Mouse (Mus musculus): ENCODE data around the gene Unc93b1. TPM values are rescaled to one million over a fixed set of nuclear protein-coding genes. Genes with fewer than 3 reads are reported as not detected.
"Not testable (repeated sequence)": the region's sequence is repeated elsewhere in the genome, so short reads cannot be mapped to it uniquely, and the experiment has no call there.

The Unc93b1 gene
- polyA plus RNA-seq, 1 experiment from 2014 or later, result 19.8 TPM

DNA sequence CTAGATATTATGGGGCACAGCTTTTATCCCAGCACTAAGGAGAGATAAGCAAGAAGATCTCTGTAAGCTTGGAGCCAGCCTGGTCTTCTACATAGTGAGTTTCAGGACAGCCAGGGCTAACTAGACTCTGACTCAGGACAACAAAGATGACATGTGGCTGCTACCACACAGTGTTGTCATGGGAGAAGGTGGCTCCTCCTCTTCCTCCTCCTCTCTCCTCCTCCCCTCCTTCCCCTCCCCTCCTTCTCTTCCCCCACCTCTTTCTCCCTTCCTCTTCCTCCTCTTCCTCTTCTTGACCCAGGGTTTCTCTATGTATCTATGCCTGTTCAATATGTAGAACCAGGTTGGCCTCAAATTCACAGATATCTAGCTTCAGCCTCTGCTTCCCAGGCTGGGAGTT lies 16.5 kb downstream of the Unc93b1 start:
- H3K4me1 ChIP-seq (ENCODE audit: control insufficient read depth, insufficient read depth, low read length), result peaks cover 2% of the 10 kb centered on the region; the same call in 1 of the 2 replicates
- ATAC-seq (replicated peaks; ENCODE audit: extremely low read depth, insufficient read depth, low FRiP score), result no peak
- no peaks in the 10 kb centered on the region for H3K27me3 ChIP-seq (ENCODE audit: control insufficient read depth, insufficient read depth, low read length)
- H3K36me3 ChIP-seq (ENCODE audit: control insufficient read depth, insufficient read depth), result no peaks in the 10 kb centered on the region
- H3K4me2 ChIP-seq (ENCODE audit: low read depth, low read length), result no peak overlapping the region
- no peaks in the 10 kb centered on the region for H3K9me3 ChIP-seq (replicated peaks; ENCODE audit: control insufficient read depth, low read length)
- no peak overlapping the region for H3K9ac ChIP-seq (ENCODE audit: low read length)
- no peak overlapping the region for H3K27ac ChIP-seq (ENCODE audit: low read length)
- H3K4me3 ChIP-seq (ENCODE audit: low read length), result no peak overlapping the region

DNA sequence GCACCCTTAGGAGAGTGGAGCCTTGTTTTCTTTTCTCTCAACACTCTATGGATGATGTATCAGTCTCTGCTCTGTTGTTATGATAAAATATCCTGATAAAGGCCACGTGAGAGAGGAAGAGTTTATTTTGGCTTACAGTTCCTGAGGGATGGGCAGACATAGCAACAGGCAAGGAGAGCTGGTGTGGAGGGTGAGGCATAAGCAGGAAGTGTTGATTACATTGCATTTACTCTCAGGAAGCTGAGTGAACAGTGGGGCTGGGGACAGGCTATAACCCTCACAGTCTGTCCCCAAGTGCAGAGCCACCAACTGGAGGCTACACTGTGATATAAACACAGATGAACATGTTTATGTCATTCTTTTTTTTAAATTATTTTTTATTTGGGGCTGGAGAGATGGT lies 17.1 kb downstream of the Unc93b1 start:
- no peaks in the 10 kb centered on the region for H3K27me3 ChIP-seq (ENCODE audit: control insufficient read depth, insufficient read depth, low read length)
- no peak overlapping the region for H3K4me2 ChIP-seq (ENCODE audit: low read depth, low read length)
- no peak overlapping the region for H3K9ac ChIP-seq (ENCODE audit: low read length)
- ATAC-seq (replicated peaks; ENCODE audit: extremely low read depth, insufficient read depth, low FRiP score), result no peak
- no peaks in the 10 kb centered on the region for H3K36me3 ChIP-seq (ENCODE audit: control insufficient read depth, insufficient read depth)
- no peak overlapping the region for H3K4me3 ChIP-seq (ENCODE audit: low read length)
- no peak overlapping the region for H3K27ac ChIP-seq (ENCODE audit: low read length)
- WGBS, result 38% methylated on average over 1 of the region's 1 CpGs
- no peaks in the 10 kb centered on the region for H3K4me1 ChIP-seq (ENCODE audit: control insufficient read depth, insufficient read depth, low read length)
- no peaks in the 10 kb centered on the region for H3K9me3 ChIP-seq (replicated peaks; ENCODE audit: control insufficient read depth, low read length)

DNA sequence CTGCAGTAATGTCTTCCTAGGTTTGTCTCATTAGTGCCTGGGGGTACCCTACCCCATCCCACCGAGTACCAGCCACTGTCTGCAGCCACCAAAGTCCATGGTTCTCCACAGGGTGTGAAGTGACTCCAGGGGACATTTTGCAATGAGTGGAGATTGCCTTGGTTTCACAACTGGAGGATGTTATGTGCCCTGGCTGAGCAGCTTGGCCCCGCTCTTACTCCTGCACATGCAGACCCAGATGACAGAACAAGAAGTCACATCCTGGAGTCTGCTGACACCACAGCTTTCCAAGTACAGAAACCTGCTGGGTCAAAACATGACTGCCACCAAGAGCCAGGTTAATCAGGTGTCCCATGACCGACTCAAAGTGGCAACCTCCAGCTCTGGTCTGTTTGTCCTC lies 20.0 kb downstream of the Unc93b1 start:
- ATAC-seq (replicated peaks; ENCODE audit: extremely low read depth, insufficient read depth, low FRiP score), result no peak
- H3K9ac ChIP-seq (ENCODE audit: low read length), result no peak overlapping the region
- 0 out of 2 replicates have a peak, but pooled peaks cover 3% of the 10 kb centered on the region for H3K4me1 ChIP-seq (ENCODE audit: control insufficient read depth, insufficient read depth, low read length)
- WGBS, result 81% methylated on average over 3 of the region's 3 CpGs
- no peaks in the 10 kb centered on the region for H3K9me3 ChIP-seq (replicated peaks; ENCODE audit: control insufficient read depth, low read length)
- no peaks in the 10 kb centered on the region for H3K36me3 ChIP-seq (ENCODE audit: control insufficient read depth, insufficient read depth)
- H3K27ac ChIP-seq (ENCODE audit: low read length), result no peak overlapping the region
- H3K27me3 ChIP-seq (ENCODE audit: control insufficient read depth, insufficient read depth, low read length), result no peaks in the 10 kb centered on the region
- no peak overlapping the region for H3K4me2 ChIP-seq (ENCODE audit: low read depth, low read length)
- no peak overlapping the region for H3K4me3 ChIP-seq (ENCODE audit: low read length)

DNA sequence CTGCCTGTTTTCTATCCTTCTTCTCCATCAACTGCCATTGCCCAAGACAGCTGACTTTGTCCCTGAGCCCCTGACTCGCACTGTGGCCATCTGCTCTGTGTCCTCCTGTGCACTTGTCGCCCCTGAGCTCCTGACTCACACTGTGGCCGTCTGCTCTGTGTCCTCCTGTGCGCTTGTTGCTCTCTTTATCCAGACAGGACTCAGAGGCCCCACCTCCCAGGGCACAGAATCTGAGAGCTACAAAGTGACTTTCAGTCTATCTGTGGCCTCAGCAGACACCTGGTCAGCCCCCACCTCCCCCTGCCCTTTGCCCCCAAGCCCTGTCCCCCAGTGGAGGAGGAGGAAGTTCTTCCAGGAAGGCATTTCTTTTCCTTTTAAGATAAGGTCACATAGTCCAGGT lies 20.8 kb downstream of the Unc93b1 start:
- 0 out of 2 replicates have a peak, but pooled peaks cover 3% of the 10 kb centered on the region for H3K4me1 ChIP-seq (ENCODE audit: control insufficient read depth, insufficient read depth, low read length)
- H3K9ac ChIP-seq (ENCODE audit: low read length), result no peak overlapping the region
- no peak overlapping the region for H3K4me2 ChIP-seq (ENCODE audit: low read depth, low read length)
- H3K27ac ChIP-seq (ENCODE audit: low read length), result no peak overlapping the region
- 23% methylated on average over 4 of the region's 4 CpGs for WGBS
- H3K4me3 ChIP-seq (ENCODE audit: low read length), result no peak overlapping the region
- no peaks in the 10 kb centered on the region for H3K27me3 ChIP-seq (ENCODE audit: control insufficient read depth, insufficient read depth, low read length)
- H3K36me3 ChIP-seq (ENCODE audit: control insufficient read depth, insufficient read depth), result no peaks in the 10 kb centered on the region
- no peaks in the 10 kb centered on the region for H3K9me3 ChIP-seq (replicated peaks; ENCODE audit: control insufficient read depth, low read length)
- no peak for ATAC-seq (replicated peaks; ENCODE audit: extremely low read depth, insufficient read depth, low FRiP score)

DNA sequence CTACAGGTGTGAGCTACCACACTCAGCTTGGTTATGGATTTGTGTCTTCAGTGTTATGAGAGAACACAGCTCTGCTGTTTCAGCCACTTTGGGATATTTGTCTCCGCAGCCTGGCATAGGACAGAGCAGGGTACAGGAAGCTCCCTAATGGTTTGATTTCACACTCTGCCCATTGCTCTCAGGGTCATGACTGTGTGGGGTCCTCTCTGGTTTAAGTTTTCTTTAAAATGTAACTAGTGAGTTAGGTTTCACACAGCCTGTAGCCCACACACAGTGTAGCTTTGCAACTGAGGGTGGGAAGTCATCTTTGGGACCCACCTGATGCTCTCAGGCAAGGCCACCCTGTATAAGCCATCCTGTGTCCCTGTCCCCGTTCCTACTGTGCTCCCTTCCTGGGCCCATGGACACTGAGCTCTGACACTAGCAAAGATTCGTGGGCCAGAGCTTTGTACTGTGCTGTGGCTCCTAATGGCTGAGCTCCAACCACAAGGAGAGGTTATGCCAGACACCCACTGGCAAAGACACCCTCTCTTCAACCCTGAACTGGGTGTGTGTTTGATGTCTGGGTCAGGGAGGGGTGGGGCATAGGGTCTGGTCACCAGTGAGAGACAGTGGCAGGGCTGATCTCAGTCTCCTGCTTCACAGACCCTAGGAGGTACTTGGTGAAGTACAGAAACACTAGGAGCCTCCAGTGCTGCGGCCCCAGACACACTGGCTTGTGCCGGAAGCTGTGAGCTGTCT lies 22.5 kb downstream of the Unc93b1 start:
- not testable (repeated sequence) for H3K4me3 ChIP-seq (ENCODE audit: low read length); H3K9me3 ChIP-seq (replicated peaks; ENCODE audit: control insufficient read depth, low read length); H3K9ac ChIP-seq (ENCODE audit: low read length); H3K27ac ChIP-seq (ENCODE audit: low read length); ATAC-seq (replicated peaks; ENCODE audit: extremely low read depth, insufficient read depth, low FRiP score); H3K4me2 ChIP-seq (ENCODE audit: low read depth, low read length); H3K27me3 ChIP-seq (ENCODE audit: control insufficient read depth, insufficient read depth, low read length); H3K4me1 ChIP-seq (ENCODE audit: control insufficient read depth, insufficient read depth, low read length); H3K36me3 ChIP-seq (ENCODE audit: control insufficient read depth, insufficient read depth)
- WGBS, result 77% methylated on average over 5 of the region's 5 CpGs

DNA sequence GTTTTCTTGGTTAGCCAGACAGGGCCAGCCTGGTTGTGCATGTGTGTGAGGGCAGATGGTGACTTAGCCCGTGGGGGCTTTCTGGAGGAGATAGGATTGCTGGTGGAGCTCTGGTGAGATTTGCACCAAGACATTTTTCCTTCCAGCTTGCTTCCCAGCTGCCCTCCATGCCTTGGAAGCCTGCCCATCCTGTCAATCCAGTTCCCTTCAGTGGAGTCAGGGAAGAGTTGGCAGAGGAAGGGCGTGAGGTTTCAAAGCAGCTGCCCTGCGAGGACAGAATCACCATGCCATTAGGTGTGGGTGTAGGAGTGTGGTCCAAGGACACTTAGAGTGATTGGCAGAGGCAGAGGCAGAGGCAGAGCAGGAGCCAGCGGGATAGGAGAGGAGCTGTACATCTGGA lies 23.5 kb downstream of the Unc93b1 start, which contains the start of gene Aldh3b3:
TSS of gene Aldh3b3 (plus strand) at position 176 of the 400 bp plus-strand sequence.
- Histone ChIP-seq H3K9ac (ENCODE audit: low read length) (no peak within 1 kb of the TSS), H3K36me3 (ENCODE audit: control insufficient read depth, insufficient read depth) (no peaks in the 10 kb centered on the region), H3K4me2 (ENCODE audit: low read depth, low read length) (no peak within 1 kb of the TSS), H3K27me3 (ENCODE audit: control insufficient read depth, insufficient read depth, low read length) (no peaks in the 10 kb centered on the region), H3K4me3 (ENCODE audit: low read length) (no peak within 1 kb of the TSS), H3K27ac (ENCODE audit: low read length) (no peak within 1 kb of the TSS), H3K4me1 (ENCODE audit: control insufficient read depth, insufficient read depth, low read length) (0 out of 2 replicates have a peak, but pooled peaks cover 3% of the 10 kb centered on the region), H3K9me3 (replicated peaks; ENCODE audit: control insufficient read depth, low read length) (no peaks in the 10 kb centered on the region)
- ATAC-seq (replicated peaks; ENCODE audit: extremely low read depth, insufficient read depth, low FRiP score), result no peak; the same call in 1 of the 2 replicates
- WGBS, result 36% methylated on average over 4 of the region's 4 CpGs

DNA sequence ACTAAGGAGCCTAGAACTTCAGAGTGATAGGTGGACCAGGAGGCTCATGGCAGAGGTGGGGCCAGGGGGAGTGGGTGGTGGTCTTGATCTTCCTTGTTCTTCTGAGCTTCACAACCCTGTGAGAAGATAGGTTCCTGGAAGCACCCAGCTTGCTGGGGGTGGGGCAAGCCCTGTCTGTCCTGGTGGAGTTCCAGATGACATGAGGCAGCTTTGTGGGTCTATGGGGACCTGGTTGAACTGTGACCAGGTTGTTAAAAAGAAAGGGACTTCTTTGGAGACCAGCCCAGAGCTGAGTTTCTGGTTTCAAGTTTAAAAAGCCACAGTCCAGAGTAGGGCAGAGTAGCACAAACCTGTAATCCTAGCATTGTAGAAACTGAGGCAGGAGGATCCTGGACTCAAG lies 24.0 kb downstream of the Unc93b1 start:
- Histone ChIP-seq H3K4me3 (ENCODE audit: low read length) (no peak overlapping the region), H3K9ac (ENCODE audit: low read length) (no peak overlapping the region), H3K4me2 (ENCODE audit: low read depth, low read length) (no peak overlapping the region), H3K27me3 (ENCODE audit: control insufficient read depth, insufficient read depth, low read length) (no peaks in the 10 kb centered on the region), H3K36me3 (ENCODE audit: control insufficient read depth, insufficient read depth) (no peaks in the 10 kb centered on the region), H3K27ac (ENCODE audit: low read length) (no peak overlapping the region), H3K9me3 (replicated peaks; ENCODE audit: control insufficient read depth, low read length) (no peaks in the 10 kb centered on the region), H3K4me1 (ENCODE audit: control insufficient read depth, insufficient read depth, low read length) (0 out of 2 replicates have a peak, but pooled peaks cover 3% of the 10 kb centered on the region)
- ATAC-seq (replicated peaks; ENCODE audit: extremely low read depth, insufficient read depth, low FRiP score), result no peak

DNA sequence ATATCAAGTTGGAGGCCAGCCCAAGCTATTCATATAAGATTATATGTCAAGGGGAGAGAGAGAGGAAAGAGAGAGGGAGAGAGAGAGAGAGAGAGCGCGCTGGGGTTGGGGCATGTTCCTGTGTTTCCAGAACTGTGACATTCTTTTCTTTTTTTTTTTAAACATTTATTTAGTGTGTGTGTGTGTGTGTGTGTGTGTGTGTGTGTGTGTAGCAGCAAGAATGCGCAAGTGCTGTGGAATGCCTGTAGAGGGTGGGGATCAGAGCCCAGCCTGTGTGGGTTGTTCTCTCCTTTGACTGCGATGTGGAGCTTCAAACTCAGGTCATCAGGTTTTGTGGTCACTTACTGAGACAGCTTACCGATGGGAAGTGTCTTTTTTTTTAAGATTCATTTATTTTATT lies 25.2 kb downstream of the Unc93b1 start:
- ATAC-seq (replicated peaks; ENCODE audit: extremely low read depth, insufficient read depth, low FRiP score), result no peak
- no peaks in the 10 kb centered on the region for H3K36me3 ChIP-seq (ENCODE audit: control insufficient read depth, insufficient read depth)
- 83% methylated on average over 5 of the region's 5 CpGs for WGBS
- no peak overlapping the region for H3K27ac ChIP-seq (ENCODE audit: low read length)
- H3K4me1 ChIP-seq (ENCODE audit: control insufficient read depth, insufficient read depth, low read length), result 0 out of 2 replicates have a peak, but pooled peaks cover 3% of the 10 kb centered on the region
- no peak overlapping the region for H3K9ac ChIP-seq (ENCODE audit: low read length)
- H3K4me3 ChIP-seq (ENCODE audit: low read length), result no peak overlapping the region
- no peaks in the 10 kb centered on the region for H3K9me3 ChIP-seq (replicated peaks; ENCODE audit: control insufficient read depth, low read length)
- H3K4me2 ChIP-seq (ENCODE audit: low read depth, low read length), result no peak overlapping the region
- no peaks in the 10 kb centered on the region for H3K27me3 ChIP-seq (ENCODE audit: control insufficient read depth, insufficient read depth, low read length)

DNA sequence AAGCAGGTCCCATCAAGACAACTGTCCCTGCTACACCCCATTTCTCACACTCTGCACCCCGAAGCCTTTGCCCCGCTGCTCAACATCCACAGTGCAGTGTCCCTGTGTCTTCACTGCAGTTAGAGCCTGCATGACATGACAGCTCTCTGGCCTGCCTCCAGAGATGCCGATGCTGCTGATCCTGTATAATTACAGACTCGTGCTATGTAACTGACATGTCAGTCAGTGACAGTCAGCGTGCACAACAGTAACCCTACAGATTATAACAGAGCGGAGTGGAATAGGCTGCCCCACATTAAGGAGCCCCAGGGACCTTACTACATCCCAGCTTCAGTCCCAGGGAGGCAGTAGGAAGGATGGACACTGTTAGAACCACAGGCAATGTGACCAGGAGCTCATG lies 26.8 kb downstream of the Unc93b1 start:
- H3K4me1 ChIP-seq (ENCODE audit: control insufficient read depth, insufficient read depth, low read length); H3K4me3 ChIP-seq (ENCODE audit: low read length); H3K36me3 ChIP-seq (ENCODE audit: control insufficient read depth, insufficient read depth); ATAC-seq (replicated peaks; ENCODE audit: extremely low read depth, insufficient read depth, low FRiP score); H3K4me2 ChIP-seq (ENCODE audit: low read depth, low read length); H3K27me3 ChIP-seq (ENCODE audit: control insufficient read depth, insufficient read depth, low read length); H3K27ac ChIP-seq (ENCODE audit: low read length); H3K9ac ChIP-seq (ENCODE audit: low read length); H3K9me3 ChIP-seq (replicated peaks; ENCODE audit: control insufficient read depth, low read length): not testable (repeated sequence)
- WGBS, result 67% methylated on average over 6 of the region's 6 CpGs

Data from heart, embryonic 16.5 days (tissue).